Mouse (Mus musculus) testis, adult 10 weeks (tissue): Measurements from ENCODE around the gene Ang2. TPM values are rescaled to one million over a fixed set of nuclear protein-coding genes. Genes with fewer than 3 reads are reported as not detected.

Experiments used
- polyA plus RNA-seq: library from polyadenylated mRNA; stranded (reverse); fragments of 350-450 nt; fragmentation: Illumina TruSeq; extraction: RNeasy Lipid Tissue Mini Kit (QIAGEN cat#74804); gene quantifications from one replicate; pipeline ENCODE4 v1.2.3, GENCODE M21; 2014; ENCODE audit warnings: low read depth, low replicate concordance

Ang2 gene
- not detected for polyA plus RNA-seq

GRCm38 (mm10) chr14:51199098-51200023 lies at the start of gene Ang2:
Ang2 (minus strand) TSS chr14:51199148.

GRCm38 (mm10) chr14:51203115-51203514 lies 4.2 kb upstream of the Ang2 start, which contains the start of gene Ear14:
Ear14 (plus strand) TSS chr14:51203391.

GRCm38 (mm10) chr14:51161976-51162375 lies 37.0 kb downstream of the Ang2 start, which contains the start of gene Rnase2b:
Rnase2b (plus strand) TSS chr14:51162260.

GRCm38 (mm10) chr14:51146685-51147084 lies 52.3 kb downstream of the Ang2 start, which contains the start of gene Rnase1:
Rnase1 (minus strand) TSS chr14:51146785.

Other genes starting within 250 kb of the Ang2 start
- gene Pnp2, start 243.2 kb downstream of the Ang2 start, polyA plus RNA-seq = 5.4 TPM
- 8.1 TPM for gene Rnase10, start 191.4 kb downstream of the Ang2 start, polyA plus RNA-seq
- 2.0 TPM for gene Rnase9, start 157.3 kb downstream of the Ang2 start, polyA plus RNA-seq
- 0.34 TPM for gene Rnase11, start 149.0 kb downstream of the Ang2 start, polyA plus RNA-seq
- 1.3 TPM for gene Rnase12, start 141.5 kb downstream of the Ang2 start, polyA plus RNA-seq
- gene Olfr750, start 124.7 kb downstream of the Ang2 start, polyA plus RNA-seq = 0.29 TPM
- gene Rnase4, start 108.1 kb downstream of the Ang2 start, polyA plus RNA-seq = 18.4 TPM
- gene Ang, start 108.0 kb downstream of the Ang2 start, polyA plus RNA-seq = 0.56 TPM
- gene Eddm3b, start 84.7 kb downstream of the Ang2 start, polyA plus RNA-seq = 0.88 TPM
- 0.80 TPM for gene Rnase6, start 75.2 kb downstream of the Ang2 start, polyA plus RNA-seq
- not detected for gene Rnase1, start 52.4 kb downstream of the Ang2 start, polyA plus RNA-seq
- gene Rnase2b, start 36.9 kb downstream of the Ang2 start, polyA plus RNA-seq = not detected
- not detected for gene Ear14, start 4.2 kb upstream of the Ang2 start, polyA plus RNA-seq
- gene Rnase2a, start 57.0 kb upstream of the Ang2 start, polyA plus RNA-seq = not detected
- not detected for gene Gm7247, start 162.6 kb upstream of the Ang2 start, polyA plus RNA-seq
- 0.98 TPM for gene Vmn2r88, start 211.7 kb upstream of the Ang2 start, polyA plus RNA-seq